In the genomic region with DNA sequence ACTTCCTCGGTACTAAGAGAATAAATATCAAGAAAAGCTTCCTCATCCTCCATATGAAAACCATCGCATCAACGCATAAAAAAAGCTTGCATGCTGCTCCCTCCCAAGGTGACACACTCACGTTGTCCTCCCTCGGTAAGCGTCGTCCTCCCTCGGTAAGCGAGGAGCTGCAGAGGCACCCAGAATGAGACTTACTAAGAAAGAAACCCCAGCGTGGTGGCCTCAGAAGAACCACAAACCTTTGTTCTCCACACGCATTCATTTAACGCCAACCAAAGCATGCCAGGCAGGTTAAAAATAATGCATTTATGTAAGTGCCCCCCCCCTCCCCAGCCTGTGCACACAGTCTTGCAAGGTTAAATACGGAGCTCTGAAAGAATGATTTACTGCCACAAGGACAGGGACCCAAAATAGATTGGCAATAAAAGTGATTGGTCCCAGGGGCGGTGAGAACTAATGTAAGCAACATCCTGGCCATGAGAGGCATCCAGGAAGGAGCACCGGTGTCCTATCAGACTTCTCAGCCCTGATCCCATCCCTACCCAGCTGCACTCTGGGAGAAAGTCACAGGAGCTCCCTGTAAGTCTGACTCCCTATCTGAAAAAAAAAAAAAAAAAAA, we compare ENCODE assay signal across 9 mouse cellular contexts. TPM values are rescaled to one million over a fixed set of nuclear protein-coding genes. Genes with fewer than 3 reads are reported as not detected.
DNase-seq lines count a peak whose midpoint lies in the region; ATAC-seq lines count a peak whose summit lies in the region.
"Had no signal": no experiment of that assay in that cellular context is flagged by ENCODE, and none has a peak within 500 bp of the region (broad histone marks: within the 10 kb centered on the region; RNA-seq: fewer than 3 reads in every experiment).

No protein-coding gene starts in this region.

- WGBS in heart, embryonic 14.5 days = 10% methylated on average over 15 of the region's 15 CpGs

- peaks cover 22 to 42% of the 10 kb centered on the region in 2 experiments for H3K4me1 ChIP-seq in heart, embryonic 14.5 days (ENCODE audit: control insufficient read depth in 2 of 2, insufficient read depth in 2 of 2, low read length in 2 of 2)

- ATAC-seq in CD4-positive, CD25-positive, alpha-beta regulatory T cell, adult 4 months = no peak
- ATAC-seq in activated CD4-positive, CD25-positive, alpha-beta regulatory T cell, adult 4 months = peak; percentile 25
- no peak for ATAC-seq in heart, embryonic 14.5 days (ENCODE audit: insufficient number of reproducible peaks, insufficient read depth, low FRiP score, low read depth)
- ATAC-seq in inflammation-experienced regulatory T-cells, adult 6 months = no peak

- H3K27me3 ChIP-seq in heart, embryonic 14.5 days (ENCODE audit: control insufficient read depth, insufficient read depth, low read length) = no peaks in the 10 kb centered on the region
- H3K27me3 ChIP-seq: limb, embryonic 15.5 days had no signal

- no peaks in the 10 kb centered on the region for H3K36me3 ChIP-seq in heart, embryonic 14.5 days (ENCODE audit: control insufficient read depth, insufficient read depth, low read length)
- H3K36me3 ChIP-seq: limb, embryonic 15.5 days had no signal

- H3K9ac ChIP-seq in heart, embryonic 14.5 days (ENCODE audit: low read length) = peak overlapping the region; percentile 55
- H3K9ac ChIP-seq: limb, embryonic 15.5 days had no signal

- DNase-seq in CD4-positive, CD25-positive, alpha-beta regulatory T cell, adult 2 months (ENCODE audit: low read depth, low spot score) = peak; percentile 63
- DNase-seq in kidney, postnatal 25 days = peak; percentile 32 to 75
- DNase-seq in ovary, adult 18-20 months (ENCODE audit: low spot score) = no peak
- DNase-seq in left cerebral cortex, adult 8-10 months (ENCODE audit: low spot score in 2 of 2) = no peak

- H3K27ac ChIP-seq in heart, embryonic 14.5 days (replicated peaks in 1 of 2; ENCODE audit: control insufficient read depth in 1 of 2, insufficient read depth in 1 of 2, low read depth in 2 of 2, low read length in 2 of 2) = 0 out of 4 replicates have a peak overlapping the region, but pooled peaks of 1 of the 2 experiments have one; percentile 11
- H3K27ac ChIP-seq: limb, embryonic 15.5 days had no signal

- no peaks in the 10 kb centered on the region for H3K9me3 ChIP-seq in heart, embryonic 14.5 days (ENCODE audit: control insufficient read depth, low read length)
- H3K9me3 ChIP-seq: limb, embryonic 15.5 days had no signal

- peak overlapping the region; percentile 61 for H3K4me2 ChIP-seq in heart, embryonic 14.5 days (ENCODE audit: low read length)
- H3K4me2 ChIP-seq: limb, embryonic 15.5 days had no signal

- peak overlapping the region in 1 of 2 experiments; percentile 21; a peak in 2 of 4 replicates for H3K4me3 ChIP-seq in heart, embryonic 14.5 days (ENCODE audit: control insufficient read depth in 1 of 2, insufficient read depth in 1 of 2, low read depth in 1 of 2, low read length in 2 of 2)
- H3K4me3 ChIP-seq: limb, embryonic 15.5 days had no signal

RNA-seq across cellular contexts. Expression of a gene that starts 3.9 kb away (rescaled TPM):
- polyA plus RNA-seq in CD4-positive, CD25-positive, alpha-beta regulatory T cell, adult 4 months (2017; shearing (Covaris generic)) = 10 to 100 TPM in 1 of 2 experiments, 1 to 10 TPM in 1; 9.1 to 11.7 TPM
- 1 to 10 TPM; 7.8 to 8.1 TPM for polyA plus RNA-seq in activated CD4-positive, CD25-positive, alpha-beta regulatory T cell, adult 4 months (2017; shearing (Covaris generic))
- polyA plus RNA-seq in heart, embryonic 14.5 days (2014; fragmentation: Nextera tagmentation; extraction: Ambion mirVana) = 23.8 and 29.4 TPM in 2 replicates
- 100 to 1,000 TPM; 199 to 218 (median 207) TPM for total RNA-seq in left cerebral cortex, adult 8-10 months (2022)
- polyA plus RNA-seq in inflammation-experienced regulatory T-cells, adult 6 months (2017; shearing (Covaris generic)) = 1 to 10 TPM; 3.1 to 9.4 (median 9.0) TPM

Comparison
In these comparisons a context has a peak if more than half of its experiments do, and no peak if none do; other contexts are left out.
1. DNase-seq: peak in CD4-positive, CD25-positive, alpha-beta regulatory T cell, adult 2 months (single experiment) and kidney, postnatal 25 days (2 of 2); none in ovary, adult 18-20 months (single experiment) and left cerebral cortex, adult 8-10 months (0 of 2).